Mouse (Mus musculus) forebrain, embryonic 11.5 days (tissue): ENCODE data around the gene Tulp4. TPM values are rescaled to one million over a fixed set of nuclear protein-coding genes. Genes with fewer than 3 reads are reported as not detected.

Source experiments
- ATAC-seq: fragments of 200-750 bp; cut with Nextera tagmentation; replicated peaks from 2 replicates; pipeline ENCODE4 v1.8.0; 2017; ENCODE audit warnings: moderate TSS enrichment; ENCODE audit not compliant: low FRiP score
- DNase-seq: peaks from one replicate; pipeline ENCODE4 v3.0.0-alpha.2; 2017; ENCODE audit warnings: low spot score
- H3K27ac ChIP-seq: fragments of 300-500 bp; sonication (generic); 2 replicates; pipeline ENCODE4 v1.5.1; 2014; ENCODE audit warnings: low read depth, low read length
- H3K27me3 ChIP-seq: fragments of 300-500 bp; sonication (generic); 2 replicates; pipeline ENCODE4 v1.6.1; 2014; ENCODE audit warnings: mild to moderate bottlenecking, low read length, mixed read lengths; ENCODE audit not compliant: control insufficient read depth, insufficient read depth
- H3K36me3 ChIP-seq: fragments of 300-500 bp; sonication (generic); 2 replicates; pipeline ENCODE4 v1.6.1; 2014; ENCODE audit warnings: mild to moderate bottlenecking, low read length, moderate library complexity, mixed read lengths; ENCODE audit not compliant: control insufficient read depth, insufficient read depth
- H3K4me1 ChIP-seq: fragments of 300-500 bp; sonication (generic); replicated peaks from 2 replicates; pipeline ENCODE4 v1.6.1; 2014; ENCODE audit warnings: low read length, mixed read lengths; ENCODE audit not compliant: control insufficient read depth, insufficient read depth
- H3K4me2 ChIP-seq: fragments of 300-500 bp; sonication (generic); 2 replicates; pipeline ENCODE4 v1.6.1; 2014; ENCODE audit warnings: low read depth, mild to moderate bottlenecking, low read length, moderate library complexity, mixed read lengths; ENCODE audit not compliant: severe bottlenecking
- H3K4me3 ChIP-seq: fragments of 300-500 bp; sonication (generic); 2 replicates; pipeline ENCODE4 v1.5.1; 2014; ENCODE audit warnings: low read depth, low read length
- H3K9ac ChIP-seq: fragments of 300-500 bp; sonication (generic); 2 replicates; pipeline ENCODE4 v1.6.1; 2014; ENCODE audit warnings: low read length
- H3K9me3 ChIP-seq: fragments of 300-500 bp; sonication (generic); 2 replicates; pipeline ENCODE4 v1.6.1; 2016; ENCODE audit warnings: low read length, mixed read lengths; ENCODE audit not compliant: control insufficient read depth
- WGBS: fragments of 180-500 bp; shearing (Covaris S2); extraction: QIAGEN DNeasy Blood & Tissue Kit; methylation state at CpG from one replicate; pipeline ENCODE4 v1.1.7; 2014; 5-methylcytosine and 5-hydroxymethylcytosine counted together
- polyA plus RNA-seq: library from polyadenylated mRNA; unstranded; fragments of >200 nt; fragmentation: Nextera tagmentation; extraction: Ambion mirVana; gene quantifications from 2 replicates; pipeline ENCODE4 v1.2.1, GENCODE M21; 2014

Tulp4 gene
- polyA plus RNA-seq, 1 experiment from 2014 or later = 110 TPM

DNA sequence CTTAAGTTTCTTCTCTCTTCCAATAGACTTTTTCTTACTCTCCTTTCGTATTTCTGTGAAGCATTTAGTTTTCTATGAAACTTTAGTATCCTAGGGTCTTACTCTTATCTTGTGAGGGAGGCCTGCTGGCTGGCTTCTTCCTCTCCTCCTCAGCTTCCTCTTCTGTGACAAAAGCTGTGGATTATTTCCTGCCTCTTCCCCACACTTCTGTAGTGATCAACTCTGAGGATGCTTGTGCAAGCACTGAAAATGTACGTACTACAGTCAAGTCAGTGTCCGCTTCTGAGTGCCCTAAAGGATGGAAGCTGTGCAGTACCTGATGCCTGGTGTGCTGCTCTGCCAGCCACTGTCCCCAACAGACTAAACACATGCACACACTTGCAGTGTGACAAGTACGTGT is 80.4 kb downstream of the Tulp4 start:
- ATAC-seq = no peak
- Histone ChIP-seq H3K27me3 (no peaks in the 10 kb centered on the region), H3K4me1 (no peaks in the 10 kb centered on the region), H3K9ac (no peak overlapping the region), H3K9me3 (no peaks in the 10 kb centered on the region), H3K36me3 (peaks cover 5% of the 10 kb centered on the region; the same call in 1 of the 2 replicates), H3K4me3 (no peak overlapping the region), H3K27ac (no peak overlapping the region), H3K4me2 (no peak overlapping the region)
- WGBS = 97% methylated on average over 4 of the region's 4 CpGs
- DNase-seq = no peak

DNA sequence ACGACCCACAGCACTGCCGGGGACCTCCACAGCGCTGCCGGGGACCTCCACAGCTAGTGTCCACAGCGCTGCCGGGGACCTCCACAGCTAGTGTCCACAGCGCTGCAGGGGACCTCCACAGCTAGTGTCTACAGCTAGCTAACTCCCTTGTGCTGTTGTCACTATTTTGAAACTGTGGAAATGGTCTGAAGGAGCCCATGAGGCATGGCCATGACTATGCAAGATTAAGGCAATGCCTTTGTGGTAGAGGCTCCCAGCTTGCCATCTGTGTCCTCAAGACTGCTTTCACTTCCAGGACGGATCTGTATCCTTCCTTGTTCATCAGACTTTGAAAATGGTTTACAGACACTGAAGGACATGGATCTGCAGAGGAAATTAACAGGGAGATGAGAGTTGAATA is 80.9 kb downstream of the Tulp4 start:
- ATAC-seq (no peak), DNase-seq (no peak)
- no peak overlapping the region for H3K4me2 ChIP-seq
- H3K36me3 ChIP-seq = peaks cover 5% of the 10 kb centered on the region; the same call in 1 of the 2 replicates
- WGBS = 96% methylated on average over 8 of the region's 8 CpGs
- no peaks in the 10 kb centered on the region for H3K9me3 ChIP-seq
- H3K27me3 ChIP-seq = no peaks in the 10 kb centered on the region
- no peak overlapping the region for H3K27ac ChIP-seq
- no peak overlapping the region for H3K9ac ChIP-seq
- no peaks in the 10 kb centered on the region for H3K4me1 ChIP-seq
- H3K4me3 ChIP-seq = no peak overlapping the region

DNA sequence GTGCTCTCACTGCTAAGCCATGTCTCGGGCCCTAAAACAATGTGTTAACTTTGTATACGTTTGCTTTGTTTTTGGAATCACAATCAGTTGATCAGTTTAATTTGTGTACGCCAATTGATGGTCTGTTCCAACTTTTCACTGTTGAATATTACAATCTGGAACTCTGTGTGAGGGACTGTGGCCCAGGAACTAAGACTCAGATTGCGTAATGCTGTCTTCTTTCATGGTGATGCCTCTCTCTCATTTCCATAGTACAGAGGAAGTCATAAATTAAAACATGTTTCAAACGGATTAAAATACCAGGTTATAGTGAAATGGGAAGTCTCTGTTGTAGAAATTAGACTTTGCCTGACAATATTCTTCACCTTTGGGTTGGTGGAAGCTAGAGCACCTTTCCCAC is 83.0 kb downstream of the Tulp4 start:
- ATAC-seq (no peak), DNase-seq (no peak)
- no peak overlapping the region for H3K4me2 ChIP-seq
- H3K4me3 ChIP-seq = no peak overlapping the region
- WGBS = 92% methylated on average over 5 of the region's 5 CpGs
- no peaks in the 10 kb centered on the region for H3K4me1 ChIP-seq
- H3K27me3 ChIP-seq = no peaks in the 10 kb centered on the region
- peaks cover 5% of the 10 kb centered on the region; the same call in 1 of the 2 replicates for H3K36me3 ChIP-seq
- H3K9ac ChIP-seq = no peak overlapping the region
- no peaks in the 10 kb centered on the region for H3K9me3 ChIP-seq
- H3K27ac ChIP-seq = no peak overlapping the region

DNA sequence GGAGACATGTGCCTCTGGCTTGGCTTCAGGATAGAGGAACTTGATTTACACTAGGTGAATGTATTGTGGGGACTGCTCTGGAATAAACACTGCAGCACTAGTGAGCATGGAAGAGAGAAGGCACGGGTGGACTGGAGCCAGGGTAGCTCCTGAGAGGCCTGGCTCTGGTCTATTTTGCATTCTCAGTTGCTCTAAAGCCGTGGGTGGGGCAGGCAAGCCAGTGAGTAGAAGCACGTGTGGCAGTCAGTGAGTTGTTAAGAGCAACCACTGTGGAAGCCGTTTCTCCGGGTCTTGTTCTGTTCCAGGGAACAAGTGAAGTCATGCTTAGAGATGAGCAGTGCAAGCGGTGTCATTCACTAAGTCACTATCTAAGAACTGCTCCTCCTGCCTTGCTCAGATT is 86.0 kb downstream of the Tulp4 start:
- DNase-seq (no peak), ATAC-seq (no peak)
- H3K27me3 ChIP-seq = no peaks in the 10 kb centered on the region
- no peak overlapping the region for H3K4me3 ChIP-seq
- no peak overlapping the region for H3K4me2 ChIP-seq
- no peaks in the 10 kb centered on the region for H3K4me1 ChIP-seq
- no peaks in the 10 kb centered on the region for H3K9me3 ChIP-seq
- H3K36me3 ChIP-seq = 0 out of 2 replicates have a peak, but pooled peaks cover 3% of the 10 kb centered on the region
- 89% methylated on average over 6 of the region's 6 CpGs for WGBS
- no peak overlapping the region for H3K27ac ChIP-seq
- H3K9ac ChIP-seq = no peak overlapping the region

DNA sequence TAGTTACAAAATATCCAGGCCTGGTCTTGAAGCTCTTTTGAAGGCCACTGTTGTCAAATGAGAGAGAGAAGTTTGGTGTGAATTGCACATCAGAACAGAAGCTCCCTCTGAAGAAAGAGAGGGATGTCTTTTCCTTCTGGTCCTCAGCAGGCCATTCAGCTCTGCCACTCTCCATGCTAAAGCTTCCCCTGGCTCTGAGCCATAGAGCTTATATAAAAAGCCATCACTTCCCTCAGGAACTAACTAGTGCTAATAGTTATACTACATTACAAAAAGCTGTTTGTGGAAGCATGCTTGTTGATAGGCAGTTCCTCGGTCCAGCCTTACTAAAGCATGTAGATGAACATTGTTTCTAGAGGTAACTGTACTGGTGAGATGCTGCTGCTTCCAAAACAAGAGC is 89.2 kb downstream of the Tulp4 start:
- no peaks in the 10 kb centered on the region for H3K9me3 ChIP-seq
- DNase-seq (no peak), ATAC-seq (no peak)
- no peaks in the 10 kb centered on the region for H3K36me3 ChIP-seq
- no peak overlapping the region for H3K9ac ChIP-seq
- H3K27me3 ChIP-seq = no peaks in the 10 kb centered on the region
- H3K4me1 ChIP-seq = no peaks in the 10 kb centered on the region
- H3K4me2 ChIP-seq = no peak overlapping the region
- no peak overlapping the region for H3K27ac ChIP-seq
- H3K4me3 ChIP-seq = no peak overlapping the region
- WGBS = 95% methylated on average over 1 of the region's 1 CpGs

DNA sequence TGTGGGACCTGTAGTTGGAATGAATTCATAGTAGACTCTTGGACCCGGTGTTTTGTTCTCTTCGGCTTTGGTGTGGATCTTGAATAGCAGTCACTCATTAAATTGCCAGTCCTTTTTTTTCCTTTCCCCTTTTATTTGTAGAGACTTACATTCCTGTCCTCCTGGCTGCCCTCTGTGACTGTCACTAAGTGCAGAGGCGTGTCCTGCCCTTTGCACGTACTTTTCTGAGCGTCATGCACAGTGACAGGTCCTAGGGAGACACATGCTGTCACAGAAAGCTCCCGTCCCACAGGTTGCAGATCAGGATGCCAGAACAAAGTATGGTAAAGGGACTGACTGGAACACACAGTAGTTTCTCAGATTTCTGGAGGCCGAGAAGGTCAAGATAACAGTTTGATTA is 91.3 kb downstream of the Tulp4 start:
- H3K27me3 ChIP-seq = no peaks in the 10 kb centered on the region
- no peak overlapping the region for H3K9ac ChIP-seq
- no peaks in the 10 kb centered on the region for H3K4me1 ChIP-seq
- no peak overlapping the region for H3K27ac ChIP-seq
- no peak for ATAC-seq
- DNase-seq = no peak
- no peaks in the 10 kb centered on the region for H3K9me3 ChIP-seq
- H3K4me3 ChIP-seq = no peak overlapping the region
- peaks cover 2% of the 10 kb centered on the region; the same call in 1 of the 2 replicates for H3K36me3 ChIP-seq
- no peak overlapping the region for H3K4me2 ChIP-seq
- 81% methylated on average over 7 of the region's 7 CpGs for WGBS

DNA sequence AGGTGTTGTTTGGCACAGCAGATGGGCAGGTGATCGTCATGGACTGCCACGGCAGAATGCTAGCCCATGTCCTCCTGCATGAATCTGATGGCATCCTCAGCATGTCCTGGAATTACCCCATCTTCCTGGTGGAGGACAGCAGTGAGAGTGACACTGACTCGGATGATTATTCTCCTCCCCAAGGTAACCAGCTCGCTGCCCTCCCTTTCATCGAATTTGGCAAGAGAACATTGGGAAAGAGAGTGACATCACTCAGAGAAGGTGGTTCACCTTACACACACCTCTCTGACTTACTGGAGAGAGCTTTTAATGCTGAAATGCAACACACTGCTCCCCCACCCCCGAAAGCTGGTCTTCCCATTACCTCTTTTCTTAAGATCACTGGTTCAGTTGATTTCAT is 92.4 kb downstream of the Tulp4 start:
- Histone ChIP-seq H3K27me3 (no peaks in the 10 kb centered on the region), H3K9ac (no peak overlapping the region), H3K4me2 (no peak overlapping the region), H3K9me3 (no peaks in the 10 kb centered on the region), H3K27ac (no peak overlapping the region), H3K4me1 (no peaks in the 10 kb centered on the region), H3K4me3 (no peak overlapping the region), H3K36me3 (peaks cover 2% of the 10 kb centered on the region; the same call in 1 of the 2 replicates)
- ATAC-seq (no peak), DNase-seq (no peak)
- WGBS = 87% methylated on average over 6 of the region's 6 CpGs

DNA sequence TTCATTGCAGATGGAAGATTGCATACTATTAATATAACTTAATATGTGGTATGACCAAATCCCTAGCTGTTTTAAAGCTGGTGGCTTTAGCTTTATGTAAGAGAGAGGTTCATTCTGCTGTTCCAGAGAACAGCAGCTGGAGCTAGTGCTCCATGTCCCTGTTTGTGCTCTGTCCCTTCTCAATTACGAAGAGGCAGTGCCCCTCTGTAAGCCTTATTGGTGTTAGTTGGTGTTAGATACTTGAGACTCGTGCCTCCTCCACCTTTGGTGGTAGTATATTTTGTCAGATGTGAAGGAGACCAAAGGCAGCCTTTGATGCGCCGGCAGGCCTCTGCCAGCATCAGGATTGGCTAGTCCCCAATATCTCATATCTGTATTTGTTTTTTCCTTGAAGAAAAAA is 92.9 kb downstream of the Tulp4 start:
- no peak overlapping the region for H3K27ac ChIP-seq
- no peak overlapping the region for H3K4me3 ChIP-seq
- H3K9me3 ChIP-seq = no peaks in the 10 kb centered on the region
- 67% methylated on average over 4 of the region's 4 CpGs for WGBS
- H3K9ac ChIP-seq = no peak overlapping the region
- no peak for DNase-seq
- H3K36me3 ChIP-seq = peaks cover 2% of the 10 kb centered on the region; the same call in 1 of the 2 replicates
- no peak overlapping the region for H3K4me2 ChIP-seq
- H3K27me3 ChIP-seq = no peaks in the 10 kb centered on the region
- no peak for ATAC-seq
- no peaks in the 10 kb centered on the region for H3K4me1 ChIP-seq

DNA sequence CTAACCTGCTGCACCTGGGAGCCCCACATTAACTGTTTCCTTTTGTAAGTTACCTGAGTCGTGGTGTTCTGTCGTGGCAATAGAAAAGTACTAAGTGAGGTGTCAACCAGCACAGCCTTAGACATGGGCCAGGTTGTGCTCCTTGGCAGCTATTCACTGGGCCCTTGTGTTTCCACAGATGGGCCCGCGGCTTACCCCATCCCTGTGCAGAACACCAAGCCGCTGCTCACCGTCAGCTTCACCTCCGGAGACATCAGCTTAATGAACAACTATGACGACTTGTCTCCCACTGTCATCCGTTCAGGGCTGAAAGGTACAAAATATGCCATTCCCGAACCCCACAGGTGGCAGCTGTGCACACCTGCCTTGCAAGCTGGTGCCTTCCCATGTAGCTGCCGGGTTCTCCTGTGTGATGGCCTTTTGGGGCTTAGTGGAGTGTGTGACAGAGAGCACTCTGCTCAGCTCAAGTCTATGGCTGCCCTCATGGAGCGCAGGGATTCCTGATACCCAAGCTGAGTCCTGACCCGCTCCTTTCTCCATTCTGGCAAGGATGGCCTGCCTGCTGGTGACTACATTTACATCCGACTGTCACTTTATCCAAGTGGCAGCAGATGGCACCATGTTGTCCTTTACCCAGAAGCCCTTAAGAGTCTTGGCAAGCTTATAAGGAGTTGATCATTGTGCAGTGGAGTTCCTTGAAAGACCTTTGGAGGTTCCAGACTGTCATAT is 95.4 kb downstream of the Tulp4 start:
- Histone ChIP-seq H3K27ac (no peak overlapping the region), H3K9ac (no peak overlapping the region), H3K36me3 (peaks cover 2% of the 10 kb centered on the region; the same call in 1 of the 2 replicates), H3K4me2 (no peak overlapping the region), H3K4me1 (no peaks in the 10 kb centered on the region), H3K27me3 (no peaks in the 10 kb centered on the region), H3K9me3 (no peaks in the 10 kb centered on the region), H3K4me3 (no peak overlapping the region)
- WGBS = 93% methylated on average over 14 of the region's 14 CpGs
- ATAC-seq = no peak
- no peak for DNase-seq
